Mouse (Mus musculus) cerebellum, adult 2 months (tissue): ENCODE measurements around the gene Mvb12b. TPM values are rescaled to one million over a fixed set of nuclear protein-coding genes. Genes with fewer than 3 reads are reported as not detected.

Source experiments
- DNase-seq, 2 experiments: peaks; one replicate each; pipeline ENCODE4 v3.0.0; 2021
- H3K27ac ChIP-seq: fragments of 200-500 bp; 2 replicates; pipeline ENCODE4 v1.5.1; 2012; ENCODE audit warnings: low read length, control low read depth, inconsistent platforms; ENCODE audit not compliant: insufficient read depth
- H3K27me3 ChIP-seq: fragments of 200-500 bp; 2 replicates; pipeline ENCODE4 v1.6.1; 2012; ENCODE audit warnings: inconsistent platforms, mild to moderate bottlenecking, low read length, moderate library complexity; ENCODE audit not compliant: control insufficient read depth, insufficient read depth
- H3K4me1 ChIP-seq: fragments of 200-500 bp; 2 replicates; pipeline ENCODE4 v1.6.1; 2011; ENCODE audit warnings: low read length; ENCODE audit not compliant: control insufficient read depth, insufficient read depth
- H3K4me3 ChIP-seq: fragments of 200-500 bp; replicated peaks from 2 replicates; pipeline ENCODE3; 2011; ENCODE audit warnings: mild to moderate bottlenecking, low read depth, low read length, control low read depth; ENCODE audit not compliant: insufficient read depth
- CTCF ChIP-seq: fragments of 200-500 bp; IDR thresholded peaks from 2 replicates; pipeline ENCODE4 v1.5.1; 2011; ENCODE audit warnings: low read depth, mild to moderate bottlenecking, control low read depth, low read length, moderate library complexity, borderline replicate concordance; ENCODE audit not compliant: insufficient read depth
- POLR2A ChIP-seq: fragments of 200-500 bp; IDR thresholded peaks from 2 replicates; pipeline ENCODE4 v1.6.1; 2011; ENCODE audit warnings: low read length, control low read depth, borderline replicate concordance; ENCODE audit not compliant: insufficient read depth
- WGBS: fragments of 180-500 bp; shearing (Covaris S2); methylation state at CpG from one replicate; pipeline ENCODE4 v1.1.7; 2018; 5-methylcytosine and 5-hydroxymethylcytosine counted together
- polyA plus RNA-seq: library from polyadenylated mRNA; depleted of rRNA; stranded (reverse); fragments of >200 nt; gene quantifications from 2 replicates; pipeline ENCODE4 v1.2.3, GENCODE M21; 2012

Mvb12b gene
- polyA plus RNA-seq, 1 experiment: 70.8 TPM

GRCm38 (mm10) chr2:33706403-33706802, 181.3 kb downstream of the Mvb12b start:
- Histone ChIP-seq H3K4me3 (no peak overlapping the region), H3K27ac (no peak overlapping the region), H3K27me3 (no peaks in the 10 kb centered on the region), H3K4me1 (no peaks in the 10 kb centered on the region; the same call in 1 of the 2 replicates)
- WGBS: 89% methylated on average over 9 of the region's 9 CpGs
- TF ChIP-seq POLR2A: no peak
- TF ChIP-seq CTCF: no peak
- no peak for DNase-seq

- no peak overlapping the region for H3K4me3 ChIP-seq
- no peak overlapping the region for H3K27ac ChIP-seq
- 81% methylated on average over 16 of the region's 16 CpGs for WGBS
- H3K4me1 ChIP-seq: no peaks in the 10 kb centered on the region; the same call in 1 of the 2 replicates
- no peak for TF ChIP-seq CTCF
- TF ChIP-seq POLR2A: no peak
- no peaks in the 10 kb centered on the region for H3K27me3 ChIP-seq
- no peak for DNase-seq
Observed at GRCm38 (mm10) chr2:33705687-33706320, 181.9 kb downstream of the Mvb12b start.

GRCm38 (mm10) chr2:33703286-33703685, 184.5 kb downstream of the Mvb12b start:
- H3K4me3 ChIP-seq: no peak overlapping the region
- whole genome bisulfite sequencing: 75% methylated on average over 5 of the region's 5 CpGs
- no peaks in the 10 kb centered on the region for H3K4me1 ChIP-seq
- no peak overlapping the region for H3K27ac ChIP-seq
- no peak for TF ChIP-seq CTCF
- TF ChIP-seq POLR2A: no peak
- no peak for DNase-seq
- no peaks in the 10 kb centered on the region for H3K27me3 ChIP-seq

- TF ChIP-seq CTCF (no peak), POLR2A (no peak)
- no peak for DNase-seq
- WGBS: 72% methylated on average over 5 of the region's 5 CpGs
- Histone ChIP-seq H3K4me3 (no peak overlapping the region), H3K27ac (no peak overlapping the region), H3K27me3 (no peaks in the 10 kb centered on the region), H3K4me1 (no peaks in the 10 kb centered on the region)
Observed at GRCm38 (mm10) chr2:33702705-33703104, 185.0 kb downstream of the Mvb12b start.

GRCm38 (mm10) chr2:33701446-33701815, 186.3 kb downstream of the Mvb12b start:
- no peaks in the 10 kb centered on the region for H3K4me1 ChIP-seq
- H3K27me3 ChIP-seq: no peaks in the 10 kb centered on the region
- TF ChIP-seq CTCF: no peak
- TF ChIP-seq POLR2A: no peak
- WGBS: 83% methylated on average over 7 of the region's 7 CpGs
- no peak overlapping the region for H3K4me3 ChIP-seq
- H3K27ac ChIP-seq: no peak overlapping the region
- DNase-seq: no peak

GRCm38 (mm10) chr2:33700581-33701445, 186.9 kb downstream of the Mvb12b start:
- Histone ChIP-seq H3K4me3 (no peak overlapping the region), H3K4me1 (no peaks in the 10 kb centered on the region), H3K27ac (no peak overlapping the region), H3K27me3 (no peaks in the 10 kb centered on the region)
- no peak for DNase-seq
- no peak for TF ChIP-seq CTCF
- no peak for TF ChIP-seq POLR2A
- 67% methylated on average over 15 of the region's 15 CpGs for WGBS

- Histone ChIP-seq H3K27me3 (no peaks in the 10 kb centered on the region), H3K27ac (no peak overlapping the region), H3K4me1 (no peaks in the 10 kb centered on the region), H3K4me3 (no peak overlapping the region)
- 69% methylated on average over 3 of the region's 3 CpGs for WGBS
- TF ChIP-seq CTCF (no peak), POLR2A (no peak)
- DNase-seq: no peak
Observed at GRCm38 (mm10) chr2:33698898-33699297, 188.8 kb downstream of the Mvb12b start.

GRCm38 (mm10) chr2:33696428-33696827, 191.3 kb downstream of the Mvb12b start:
- no peaks in the 10 kb centered on the region for H3K27me3 ChIP-seq
- H3K4me3 ChIP-seq: no peak overlapping the region
- no peaks in the 10 kb centered on the region for H3K4me1 ChIP-seq
- WGBS: 63% methylated on average over 3 of the region's 3 CpGs
- no peak for DNase-seq
- no peak for TF ChIP-seq POLR2A
- TF ChIP-seq CTCF: no peak
- H3K27ac ChIP-seq: no peak overlapping the region
